Mouse (Mus musculus) cerebellum, adult 9-11 months (tissue): Measurements from ENCODE around the gene Exph5.

ENCODE experiments used
- DNase-seq: peaks from one replicate; pipeline ENCODE4 v3.0.0; 2022

Exph5 gene

DNA sequence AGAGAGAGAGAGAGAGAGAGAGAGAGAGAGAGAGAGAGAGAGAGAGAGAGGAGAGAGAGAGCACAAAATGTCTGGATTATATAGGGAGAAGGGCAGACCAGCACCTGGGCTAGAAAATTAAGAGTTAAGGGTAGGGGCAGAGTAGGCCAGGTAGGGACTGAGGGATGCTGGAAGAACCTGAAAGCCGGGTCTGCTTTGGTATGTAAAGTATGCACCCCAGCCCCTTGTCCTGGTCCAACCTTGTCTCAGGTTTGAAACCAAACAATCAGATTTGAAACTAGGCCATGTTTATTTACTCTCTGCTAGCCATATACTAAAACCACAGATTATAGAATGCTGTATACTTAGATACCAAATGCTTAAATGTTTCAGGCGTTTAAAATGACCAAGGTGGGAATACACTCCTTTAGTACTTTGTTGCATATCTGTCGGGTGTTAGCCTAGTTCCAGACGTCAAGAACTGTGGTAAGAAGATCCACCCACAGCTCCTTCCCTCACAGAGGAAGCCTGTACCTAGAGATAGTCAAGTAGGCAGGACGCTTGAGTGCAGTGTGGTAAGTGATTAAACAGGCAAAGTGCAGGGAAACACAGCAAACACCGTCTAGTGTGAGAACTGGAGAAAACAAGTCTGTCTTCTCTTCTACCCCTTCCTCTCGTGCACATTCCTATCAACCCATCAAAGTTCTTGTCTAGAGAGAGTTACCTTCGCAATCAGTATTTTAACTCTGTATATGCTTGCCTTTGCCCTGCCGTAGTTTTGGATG, 120.8 kb downstream of the Exph5 start:
- no peak for DNase-seq

DNA sequence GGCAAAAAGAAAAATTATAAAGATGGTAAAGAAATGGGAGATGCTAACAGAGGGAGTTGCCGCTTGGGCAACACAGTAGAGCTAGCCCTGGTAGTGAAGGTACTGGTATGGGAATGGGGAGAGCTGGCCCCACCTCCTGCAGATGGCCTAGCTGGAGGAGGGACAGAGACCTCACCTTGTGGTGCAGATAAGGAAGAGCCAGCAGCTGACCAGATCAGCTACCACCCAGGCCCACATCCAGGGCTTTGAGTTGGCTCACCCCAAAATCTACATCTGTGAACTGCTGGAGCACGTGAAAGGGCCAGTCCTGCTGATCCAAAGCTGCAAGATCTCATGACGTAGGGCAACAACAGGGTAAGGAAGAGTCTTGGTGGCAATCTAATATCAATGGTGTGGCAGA, 125.3 kb downstream of the Exph5 start:
- no peak for DNase-seq
